Mouse (Mus musculus): Measurements from ENCODE around the gene Son.
A peak's percentile ranks its signal among the peaks of the same experiment; 100 is the strongest.

The Son gene

GRCm38 (mm10) chr16:91647461-91648219, at the start of gene Son:
Gene Son, plus strand, starts transcription at chr16:91647506.
- DNase-seq (ENCODE audit: low spot score) = peak; percentile 86

DNA sequence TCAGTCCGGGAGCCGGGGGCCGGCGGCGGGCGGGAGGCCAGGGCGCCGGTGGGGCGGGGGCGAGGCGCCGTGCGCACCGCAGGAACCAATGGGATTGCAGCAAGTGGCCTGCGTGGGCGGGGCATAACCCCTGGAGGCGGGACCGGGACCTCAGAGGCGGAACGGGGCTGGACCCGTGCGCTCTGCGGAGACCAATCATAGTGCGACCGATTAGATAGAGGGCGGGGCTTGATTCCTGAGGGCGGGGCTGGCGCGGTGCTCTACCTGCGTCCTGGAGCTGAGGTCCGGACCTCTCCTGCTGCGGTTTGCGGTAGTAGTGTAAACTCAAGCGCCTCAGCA, 49.7 kb upstream of the Son start, which contains the start of gene Tmem50b:
Tmem50b (minus strand) TSS at position 129 of the 339 bp plus-strand sequence.
- DNase-seq (ENCODE audit: low spot score) = peak; percentile 96

DNA sequence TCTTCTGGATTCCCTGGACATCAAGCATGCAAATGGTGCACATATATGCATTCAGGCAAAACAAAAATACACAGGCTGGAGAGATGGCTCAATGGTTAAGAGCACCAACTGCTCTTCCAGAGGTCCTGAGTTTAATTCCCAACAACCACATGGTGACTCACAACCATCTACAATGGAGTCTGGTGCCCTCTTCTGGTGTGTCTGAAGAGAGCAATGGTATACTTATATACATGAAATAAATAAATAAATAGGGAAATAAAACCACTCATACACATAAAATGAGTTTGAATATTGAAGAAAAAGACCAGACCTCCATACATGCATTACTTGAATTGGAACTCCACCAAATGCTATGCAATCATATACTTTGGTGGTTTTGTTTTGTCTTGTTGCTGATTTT, 48.1 kb upstream of the Son start:
- DNase-seq (ENCODE audit: low spot score) = no peak

DNA sequence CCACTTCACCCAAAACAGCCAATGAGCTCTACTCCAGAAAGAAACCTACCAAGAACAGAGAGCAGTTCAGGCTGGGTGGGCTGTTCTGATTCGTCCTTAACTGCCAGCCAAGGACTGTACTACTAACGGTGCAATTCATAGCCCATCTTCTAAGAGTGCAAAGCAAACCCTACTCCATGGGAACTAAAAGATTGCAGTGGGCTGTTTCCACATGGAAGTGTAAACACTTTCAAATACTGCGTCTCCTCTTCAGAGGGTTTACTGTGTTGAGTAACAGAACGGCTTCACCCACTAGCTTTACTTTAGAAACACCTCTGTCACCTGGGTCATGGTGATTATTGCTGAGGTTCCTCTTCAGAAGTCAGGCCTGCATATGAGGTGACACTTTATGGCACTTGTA, 46.2 kb upstream of the Son start:
- no peak for DNase-seq (ENCODE audit: low spot score)

DNA sequence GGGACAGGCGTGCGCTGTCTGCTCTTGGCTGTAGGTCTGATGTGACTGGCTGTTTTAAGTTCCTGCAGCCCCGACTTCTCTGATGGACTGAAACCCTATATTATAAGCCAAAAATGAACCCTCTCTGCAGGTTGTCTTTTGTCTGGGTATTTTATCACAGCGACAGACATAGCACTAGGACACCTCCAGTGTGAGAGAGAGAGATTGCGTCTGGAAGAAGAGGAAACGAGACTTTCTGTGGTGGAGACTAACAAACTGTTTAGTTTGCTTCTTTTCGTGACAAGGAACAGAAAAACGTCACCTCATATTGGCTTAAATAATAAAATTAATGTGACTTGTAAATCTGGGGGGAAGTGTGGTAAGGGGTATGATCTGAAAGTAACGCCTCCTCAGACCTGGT, 45.6 kb upstream of the Son start:
- DNase-seq (ENCODE audit: low spot score) = no peak

DNA sequence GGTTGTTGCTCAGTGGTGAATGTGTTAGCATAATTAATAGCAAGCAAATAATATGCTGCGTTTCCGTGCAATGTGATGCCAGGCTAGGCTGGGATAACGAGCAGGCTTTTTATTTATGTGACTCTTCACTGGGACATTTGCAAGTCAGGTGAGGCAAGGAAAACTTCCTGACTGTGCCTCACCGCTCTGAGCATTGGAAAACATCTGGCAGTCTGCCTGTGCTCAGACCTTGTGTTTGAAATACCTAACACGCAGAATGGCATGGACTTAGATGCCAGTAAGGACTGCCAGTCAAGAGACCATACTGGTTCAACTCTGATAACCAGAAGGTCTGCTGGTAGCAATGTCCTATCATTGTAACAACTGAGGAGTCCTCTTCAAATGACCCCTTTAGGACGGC, 42.1 kb upstream of the Son start:
- DNase-seq (ENCODE audit: low spot score) = no peak

- no peak for DNase-seq (ENCODE audit: low spot score)
Observed at GRCm38 (mm10) chr16:91606958-91607357, 40.3 kb upstream of the Son start.

DNA sequence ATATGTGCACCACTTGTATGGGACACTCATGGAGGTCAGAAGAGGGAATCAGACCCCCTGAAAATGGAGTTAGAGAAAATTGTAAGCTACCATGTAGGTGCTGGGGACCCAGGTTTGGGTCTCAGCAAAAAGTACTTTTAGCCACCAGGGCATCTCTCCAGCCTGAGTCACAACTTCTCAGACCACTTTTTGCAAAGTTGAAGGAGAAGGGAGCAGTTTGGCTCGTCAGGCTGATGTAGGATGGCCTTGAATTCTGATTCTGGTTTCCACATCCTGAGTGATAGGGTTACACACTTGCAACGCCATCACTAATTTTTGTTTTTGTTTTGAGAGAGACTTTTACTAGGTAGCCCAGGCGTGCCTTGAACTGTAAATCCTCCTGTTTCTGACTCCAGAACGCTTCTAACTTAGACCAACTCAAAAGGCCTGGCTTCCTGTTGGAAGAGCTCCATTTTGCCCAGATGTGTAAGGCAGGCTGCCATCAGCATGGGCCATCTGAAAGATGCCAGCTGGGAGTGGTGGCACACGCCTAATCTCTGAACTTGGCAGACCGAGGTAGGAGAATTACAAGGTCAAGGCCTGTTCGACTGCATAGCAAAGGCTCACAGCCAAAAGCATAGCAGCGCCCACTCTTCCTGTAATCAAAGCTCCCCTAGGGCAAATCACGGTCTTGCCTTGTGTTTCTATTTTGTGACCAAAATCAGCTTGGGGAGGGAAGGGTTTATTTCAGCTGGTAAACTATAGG, 37.6 kb upstream of the Son start:
- DNase-seq (ENCODE audit: low spot score) = peak; percentile 21

DNA sequence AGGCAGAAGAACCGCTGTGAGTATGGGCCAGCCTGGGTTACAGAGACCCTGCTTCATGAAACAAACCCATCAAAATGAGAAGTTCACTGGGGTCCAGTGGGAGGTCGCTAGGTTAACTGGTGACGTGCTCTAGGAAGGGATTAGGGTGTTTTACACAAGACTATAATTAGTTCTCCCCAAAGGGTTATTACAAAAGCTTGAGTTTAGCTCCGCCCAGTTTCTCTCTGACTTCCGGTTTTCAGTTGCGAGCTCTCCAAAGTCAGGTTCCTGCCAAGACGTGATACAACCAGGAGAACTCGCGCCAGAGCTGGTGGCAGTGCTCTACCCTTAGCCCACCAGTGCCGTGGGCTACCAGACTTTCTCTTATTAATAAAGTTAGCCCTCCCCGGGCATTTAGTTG, 36.1 kb upstream of the Son start:
- no peak for DNase-seq (ENCODE audit: low spot score)

GRCm38 (mm10) chr16:91612525-91612924, 34.8 kb upstream of the Son start:
- DNase-seq (ENCODE audit: low spot score) = no peak

DNA sequence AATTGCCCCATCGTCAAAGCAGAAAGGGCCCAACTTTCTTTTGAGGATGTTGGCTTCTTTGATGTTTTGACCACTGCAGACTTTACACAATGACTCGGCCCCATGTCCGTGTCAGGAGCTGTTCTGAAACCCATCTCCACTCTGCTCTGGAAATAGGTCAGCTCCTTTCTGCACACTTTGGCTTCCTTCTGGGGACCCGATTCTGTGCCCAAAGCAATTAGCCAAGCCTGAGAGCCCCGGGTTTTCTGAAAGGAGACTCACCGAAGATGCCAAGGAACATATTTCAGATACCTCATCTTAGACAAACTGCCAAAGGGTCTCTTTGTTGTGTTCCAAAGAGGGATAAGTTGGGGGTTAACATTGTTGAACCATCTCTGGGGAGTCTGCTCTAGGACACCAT, 32.8 kb upstream of the Son start:
- no peak for DNase-seq (ENCODE audit: low spot score)

DNA sequence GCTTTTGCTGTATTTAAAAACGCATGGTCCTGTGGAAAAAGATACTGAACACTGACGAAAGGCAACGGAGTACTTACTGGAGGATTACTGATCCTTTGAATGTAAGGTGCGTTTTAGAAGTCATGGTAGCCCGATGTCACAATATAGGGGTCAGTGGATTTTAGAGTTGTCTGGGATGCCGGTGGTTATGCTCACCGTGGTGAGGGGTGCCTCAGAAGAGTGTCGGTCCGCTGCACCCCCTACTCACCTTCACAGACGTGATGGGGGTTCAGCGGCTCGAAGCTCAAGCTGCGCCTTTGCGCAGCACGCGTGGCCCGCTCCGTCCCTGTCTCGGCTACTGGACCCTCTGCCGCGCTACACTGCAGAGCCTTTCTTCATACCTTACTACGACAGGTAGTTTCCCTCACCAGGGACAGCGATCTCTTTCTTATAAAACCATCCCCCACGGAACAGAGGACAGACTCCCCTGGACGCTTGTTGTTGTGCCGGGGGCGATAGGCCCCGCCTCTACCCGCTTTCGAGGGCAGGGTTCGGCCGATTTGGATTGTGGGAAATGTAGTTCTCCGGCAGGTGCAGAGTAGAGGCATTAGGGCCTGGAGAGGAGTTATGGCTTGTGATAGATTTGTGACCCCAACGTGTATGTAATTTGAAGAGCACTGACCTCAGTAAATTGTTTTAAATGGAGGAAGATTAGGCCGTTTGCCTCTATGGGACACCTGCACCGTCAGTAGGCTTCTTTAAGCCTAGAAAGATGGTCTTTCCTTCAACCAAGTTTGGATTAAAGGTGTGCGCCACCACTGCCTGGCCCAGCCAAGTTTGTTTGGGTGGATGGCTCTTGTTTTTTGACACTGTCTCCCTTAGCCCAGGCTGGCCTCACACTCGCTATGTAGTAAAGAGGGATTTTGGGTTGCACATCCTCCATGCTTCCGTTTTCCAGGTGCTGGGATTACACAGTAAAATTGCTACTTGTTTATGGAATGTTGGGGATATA, 28.5 kb upstream of the Son start, which contains the start of gene Dnajc28:
Dnajc28 (minus strand) TSS at position 516 of the 991 bp plus-strand sequence.
- DNase-seq (ENCODE audit: low spot score) = peak; percentile 57

DNA sequence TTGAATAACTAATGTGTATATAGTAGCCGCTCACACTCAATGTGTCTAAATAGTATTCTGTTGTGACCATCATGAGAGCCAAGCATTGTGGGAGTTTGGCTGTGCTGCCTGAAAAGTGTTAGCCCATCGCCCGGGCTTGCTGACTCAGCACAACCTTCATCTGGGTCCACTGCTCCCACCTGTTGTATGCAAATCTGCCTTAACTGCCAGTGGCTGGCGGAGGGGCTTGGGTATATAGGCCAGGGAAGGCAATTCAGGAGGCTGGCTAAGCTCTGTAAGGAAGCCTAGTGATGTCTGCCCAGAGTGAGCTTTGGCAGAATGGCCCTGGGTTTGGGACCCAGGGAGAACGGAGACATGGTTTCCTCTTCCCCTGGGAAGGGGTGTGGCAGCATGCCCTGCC, 27.1 kb upstream of the Son start:
- no peak for DNase-seq (ENCODE audit: low spot score)

- DNase-seq (ENCODE audit: low spot score) = no peak
Observed at GRCm38 (mm10) chr16:91620991-91621390, 26.3 kb upstream of the Son start.

DNA sequence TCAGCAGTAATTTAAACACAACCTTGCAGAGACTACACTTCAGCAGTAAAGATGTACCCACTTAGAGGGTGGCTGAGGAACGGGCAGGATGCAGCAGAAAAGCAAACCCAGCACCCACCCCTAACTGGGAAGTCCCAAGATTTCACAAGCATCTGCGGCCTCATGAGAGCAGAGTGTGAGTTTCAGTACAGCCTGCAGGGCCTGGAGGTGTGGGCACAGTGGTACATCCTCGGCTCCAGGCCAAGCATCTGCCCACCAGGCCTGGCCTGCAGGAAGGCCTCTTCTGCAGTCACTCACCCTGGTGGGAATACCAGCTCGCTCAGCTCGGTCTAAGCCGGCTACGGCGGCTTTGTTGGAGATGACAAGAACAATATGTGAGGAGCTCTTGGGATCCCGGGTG, 24.2 kb upstream of the Son start:
- DNase-seq (ENCODE audit: low spot score) = no peak

- no peak for DNase-seq (ENCODE audit: low spot score)
Observed at GRCm38 (mm10) chr16:91627831-91628230, 19.5 kb upstream of the Son start.

DNA sequence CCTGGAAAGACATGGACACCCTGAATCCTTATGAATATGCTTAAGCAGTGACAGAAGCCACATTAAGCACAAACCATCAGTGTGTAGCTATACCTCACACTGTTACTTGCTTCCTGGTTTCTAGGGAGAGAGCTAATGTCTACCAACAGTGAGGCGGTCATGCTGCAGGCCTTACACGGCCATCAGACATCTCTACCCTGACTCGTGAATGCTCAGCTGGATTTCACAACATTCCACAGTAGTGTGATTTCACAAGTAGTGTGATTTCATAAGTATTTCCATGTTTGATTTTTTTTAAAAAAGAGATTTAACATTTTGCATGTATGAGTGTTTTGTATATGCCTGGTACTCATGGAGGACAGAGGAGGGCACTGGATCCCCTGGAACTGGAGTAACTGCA, 18.6 kb upstream of the Son start:
- DNase-seq (ENCODE audit: low spot score) = no peak

- DNase-seq (ENCODE audit: low spot score) = no peak
Observed at GRCm38 (mm10) chr16:91629749-91630148, 17.6 kb upstream of the Son start.

- DNase-seq (ENCODE audit: low spot score) = no peak
Observed at GRCm38 (mm10) chr16:91630584-91630983, 16.7 kb upstream of the Son start.

DNA sequence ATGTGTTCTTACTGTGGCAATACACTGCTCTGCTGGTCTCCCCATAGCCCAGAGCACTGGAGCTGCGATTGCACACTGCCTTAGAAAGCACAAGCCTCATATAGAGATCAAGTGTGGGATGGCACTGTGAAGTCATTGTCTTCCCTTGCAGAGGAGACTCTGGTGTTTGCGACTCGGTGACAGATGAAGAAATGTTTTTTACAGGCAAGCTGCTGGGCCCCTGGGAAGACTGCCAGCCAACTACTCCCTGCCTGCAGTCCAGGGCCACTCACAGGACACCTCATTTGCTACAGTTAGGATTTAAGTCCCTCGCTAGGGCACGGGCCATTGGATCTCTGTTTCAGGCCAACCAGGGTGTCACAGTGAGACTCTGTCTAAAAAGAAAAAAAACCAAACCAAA, 14.9 kb upstream of the Son start:
- no peak for DNase-seq (ENCODE audit: low spot score)

DNA sequence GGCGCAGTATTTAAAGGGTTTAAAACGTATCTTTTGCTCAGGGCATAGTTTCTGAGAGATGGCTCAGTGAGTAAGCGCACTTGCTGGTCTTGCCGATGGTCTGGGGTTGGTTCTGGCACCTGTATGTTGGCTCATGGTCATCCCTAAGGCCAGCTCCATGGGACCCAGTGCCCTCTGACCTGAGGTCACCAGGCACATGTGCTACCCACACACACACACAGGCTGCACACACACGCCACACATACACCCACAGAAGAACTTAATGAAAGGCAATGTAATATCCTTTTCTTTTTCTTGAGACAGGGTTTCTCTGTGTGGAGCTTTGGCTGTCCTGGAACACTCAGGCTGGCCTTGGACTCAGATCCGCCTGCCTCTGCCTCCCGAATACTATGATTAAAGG, 14.4 kb upstream of the Son start:
- DNase-seq (ENCODE audit: low spot score) = no peak

DNA sequence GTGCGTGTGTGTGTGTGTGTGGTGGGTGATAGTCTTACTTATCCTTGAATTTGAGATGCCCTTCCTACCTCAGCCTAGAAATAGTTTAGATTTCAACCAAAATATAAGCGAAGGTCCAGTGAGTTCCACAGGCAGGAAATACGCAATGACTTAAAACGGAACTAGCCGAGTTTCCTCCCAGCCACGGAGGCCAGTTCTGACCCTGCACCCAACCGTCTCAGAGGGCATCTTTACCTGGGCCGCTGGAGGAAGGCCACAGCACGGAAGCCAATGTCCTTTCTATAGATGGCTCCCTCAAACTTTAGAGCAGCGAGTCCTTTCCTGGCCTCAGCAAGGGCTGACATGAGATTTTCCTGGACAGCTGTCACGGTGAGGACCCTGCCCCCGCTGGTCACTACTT, 13.7 kb upstream of the Son start:
- no peak for DNase-seq (ENCODE audit: low spot score)
